Mouse (Mus musculus) erythroblast, embryonic 14.5 days (primary cell): ENCODE data around the gene Upb1.

Source experiments
- GATA1 ChIP-seq: IDR thresholded peaks from 2 replicates; pipeline ENCODE4 v1.6.1; 2012; ENCODE audit warnings: low read length, inconsistent platforms, mixed read lengths
- TAL1 ChIP-seq: IDR thresholded peaks from 3 replicates; pipeline ENCODE4 v1.6.1; 2012; ENCODE audit warnings: low read length, inconsistent platforms, mixed read lengths

GRCm38 (mm10) chr10:75437284-75437683 is 36.4 kb downstream of the Upb1 start:
- TF ChIP-seq GATA1 (no peak), TAL1 (no peak)
